Mouse (Mus musculus): ENCODE data around the gene Agpat4. TPM values are rescaled to one million over a fixed set of nuclear protein-coding genes. Genes with fewer than 3 reads are reported as not detected.
A peak's percentile ranks its signal among the peaks of the same experiment; 100 is the strongest.
"Not testable (repeated sequence)": the region's sequence is repeated elsewhere in the genome, so short reads cannot be mapped to it uniquely, and the experiment has no call there.

Agpat4 gene
- polyA plus RNA-seq, 1 experiment, result 11.0 TPM

- no peak for DNase-seq (ENCODE audit: low spot score)
These were observed 69.3 kb downstream of the Agpat4 start for GRCm38 (mm10) chr17:12187782-12188181.

GRCm38 (mm10) chr17:12195137-12195536 lies 76.6 kb downstream of the Agpat4 start:
- DNase-seq (ENCODE audit: low spot score), result no peak

GRCm38 (mm10) chr17:12195604-12196003 lies 77.1 kb downstream of the Agpat4 start:
- DNase-seq (ENCODE audit: low spot score), result no peak

- DNase-seq (ENCODE audit: low spot score), result no peak
These were observed 81.4 kb downstream of the Agpat4 start for GRCm38 (mm10) chr17:12199933-12200332.

- no peak for DNase-seq (ENCODE audit: low spot score)
These were observed 82.6 kb downstream of the Agpat4 start for GRCm38 (mm10) chr17:12201086-12201485.

GRCm38 (mm10) chr17:12203414-12203897 lies 85.0 kb downstream of the Agpat4 start:
- no peak for DNase-seq (ENCODE audit: low spot score)

- no peak for DNase-seq (ENCODE audit: low spot score)
These were observed 85.7 kb downstream of the Agpat4 start for GRCm38 (mm10) chr17:12204246-12204645.

GRCm38 (mm10) chr17:12204689-12205014 lies 86.1 kb downstream of the Agpat4 start:
- DNase-seq (ENCODE audit: low spot score), result no peak

- no peak for DNase-seq (ENCODE audit: low spot score)
These were observed 86.7 kb downstream of the Agpat4 start for GRCm38 (mm10) chr17:12205015-12205693.

- DNase-seq (ENCODE audit: low spot score), result no peak
These were observed 87.2 kb downstream of the Agpat4 start for GRCm38 (mm10) chr17:12205694-12206075.

GRCm38 (mm10) chr17:12206248-12206647 lies 87.7 kb downstream of the Agpat4 start:
- DNase-seq (ENCODE audit: low spot score), result no peak

GRCm38 (mm10) chr17:12207022-12207548 lies 88.6 kb downstream of the Agpat4 start:
- no peak for DNase-seq (ENCODE audit: low spot score)

- DNase-seq (ENCODE audit: low spot score), result no peak
These were observed 91.0 kb downstream of the Agpat4 start for GRCm38 (mm10) chr17:12209481-12209880.

GRCm38 (mm10) chr17:12210544-12211132 lies 92.1 kb downstream of the Agpat4 start:
- DNase-seq (ENCODE audit: low spot score), result peak; percentile 82

- DNase-seq (ENCODE audit: low spot score), result no peak
These were observed 93.4 kb downstream of the Agpat4 start for GRCm38 (mm10) chr17:12211890-12212289.

- DNase-seq (ENCODE audit: low spot score), result no peak
These were observed 93.8 kb downstream of the Agpat4 start for GRCm38 (mm10) chr17:12212341-12212740.

GRCm38 (mm10) chr17:12213430-12213829 lies 94.9 kb downstream of the Agpat4 start:
- DNase-seq (ENCODE audit: low spot score), result no peak

GRCm38 (mm10) chr17:12216224-12216623 lies 97.7 kb downstream of the Agpat4 start:
- no peak for DNase-seq (ENCODE audit: low spot score)

- DNase-seq (ENCODE audit: low spot score), result no peak
These were observed 103.4 kb downstream of the Agpat4 start for GRCm38 (mm10) chr17:12221926-12222325.

GRCm38 (mm10) chr17:12223682-12224081 lies 105.2 kb downstream of the Agpat4 start:
- no peak for DNase-seq (ENCODE audit: low spot score)

- no peak for DNase-seq (ENCODE audit: low spot score)
These were observed 105.6 kb downstream of the Agpat4 start for GRCm38 (mm10) chr17:12224145-12224544.

- not testable (repeated sequence) for DNase-seq (ENCODE audit: low spot score)
These were observed 106.0 kb downstream of the Agpat4 start for GRCm38 (mm10) chr17:12224551-12224950.

GRCm38 (mm10) chr17:12225227-12225626 lies 106.7 kb downstream of the Agpat4 start:
- no peak for DNase-seq (ENCODE audit: low spot score)
